Mouse (Mus musculus) mouse trophoblast stem cell (cell line): ENCODE results near the gene Gigyf1.

Experiments used
- in situ Hi-C, 2 experiments: fragments of 300-500 bp; cut with MseI, MboI; formaldehyde crosslinking; loops; 2 replicates in 1 of 2; 3 replicates in 1 of 2; pipeline ENCODE4 v1.15.1; 2025

Gene Gigyf1

GRCm38 (mm10) chr5:137570691-137571586 lies 52.6 kb downstream of the Gigyf1 start:
- in situ Hi-C loops, result no loop called here

GRCm38 (mm10) chr5:137574470-137574901 lies 56.1 kb downstream of the Gigyf1 start:
- in situ Hi-C loops, result no loop called here
